Mouse (Mus musculus): ENCODE data around the gene Nr6a1. TPM values are rescaled to one million over a fixed set of nuclear protein-coding genes. Genes with fewer than 3 reads are reported as not detected.

Nr6a1 gene
- total RNA-seq, 4 experiments from 2014 or later: 5.9 to 12.7 (median 9.8) TPM

- no peak for DNase-seq (ENCODE audit: low spot score in 2 of 2)
Measured at GRCm38 (mm10) chr2:38880907-38881672, 46.4 kb downstream of the Nr6a1 start.

GRCm38 (mm10) chr2:38874544-38875108 is 52.9 kb downstream of the Nr6a1 start:
- DNase-seq (ENCODE audit: low spot score in 2 of 2): no peak

- DNase-seq (ENCODE audit: low spot score in 2 of 2): no peak
Measured at GRCm38 (mm10) chr2:38872730-38873129, 54.8 kb downstream of the Nr6a1 start.

- DNase-seq (ENCODE audit: low spot score in 2 of 2): no peak
Measured at GRCm38 (mm10) chr2:38866711-38867110, 60.8 kb downstream of the Nr6a1 start.

GRCm38 (mm10) chr2:38864011-38864410 is 63.5 kb downstream of the Nr6a1 start:
- no peak for DNase-seq (ENCODE audit: low spot score in 2 of 2)

- no peak for DNase-seq (ENCODE audit: low spot score in 2 of 2)
Measured at GRCm38 (mm10) chr2:38851797-38852196, 75.7 kb downstream of the Nr6a1 start.

GRCm38 (mm10) chr2:38846319-38846718 is 81.2 kb downstream of the Nr6a1 start:
- DNase-seq (ENCODE audit: low spot score in 2 of 2): no peak

- DNase-seq (ENCODE audit: low spot score in 2 of 2): no peak
Measured at GRCm38 (mm10) chr2:38835489-38835888, 92.0 kb downstream of the Nr6a1 start.

GRCm38 (mm10) chr2:38831976-38832375 is 95.5 kb downstream of the Nr6a1 start:
- no peak for DNase-seq (ENCODE audit: low spot score in 2 of 2)

- no peak for DNase-seq (ENCODE audit: low spot score in 2 of 2)
Measured at GRCm38 (mm10) chr2:38829521-38829920, 98.0 kb downstream of the Nr6a1 start.

- DNase-seq (ENCODE audit: low spot score in 2 of 2): no peak
Measured at GRCm38 (mm10) chr2:38827801-38828306, 99.6 kb downstream of the Nr6a1 start.

- no peak for DNase-seq (ENCODE audit: low spot score in 2 of 2)
Measured at GRCm38 (mm10) chr2:38826189-38826588, 101.3 kb downstream of the Nr6a1 start.

- peak in 1 of 2 experiments; percentile 9 for DNase-seq (ENCODE audit: low spot score in 2 of 2)
Measured at GRCm38 (mm10) chr2:38824791-38825768, 102.4 kb downstream of the Nr6a1 start.

- DNase-seq (ENCODE audit: low spot score in 2 of 2): peak; percentile 10 to 22
Measured at GRCm38 (mm10) chr2:38823912-38824583, 103.4 kb downstream of the Nr6a1 start.

GRCm38 (mm10) chr2:38823406-38823805 is 104.1 kb downstream of the Nr6a1 start:
- DNase-seq (ENCODE audit: low spot score in 2 of 2): no peak

GRCm38 (mm10) chr2:38822995-38823394 is 104.5 kb downstream of the Nr6a1 start:
- DNase-seq (ENCODE audit: low spot score in 2 of 2): no peak

GRCm38 (mm10) chr2:38817487-38817886 is 110.0 kb downstream of the Nr6a1 start:
- DNase-seq (ENCODE audit: low spot score in 2 of 2): no peak

GRCm38 (mm10) chr2:38797087-38797624 is 130.3 kb downstream of the Nr6a1 start:
- peak in 1 of 2 experiments; percentile 58 for DNase-seq (ENCODE audit: low spot score in 2 of 2)

- no peak for DNase-seq (ENCODE audit: low spot score in 2 of 2)
Measured at GRCm38 (mm10) chr2:38787338-38787737, 140.2 kb downstream of the Nr6a1 start.

- DNase-seq (ENCODE audit: low spot score in 2 of 2): no peak
Measured at GRCm38 (mm10) chr2:38786216-38786960, 141.1 kb downstream of the Nr6a1 start.

Measured in left cerebral cortex, adult 8-10 months (tissue).